In genomic region chr14:31494349-31494974, GRCm38 (mm10) we compare ENCODE assay signal across 8 mouse cellular contexts. TPM values are rescaled to one million over a fixed set of nuclear protein-coding genes. Genes with fewer than 3 reads are reported as not detected.
A peak's percentile ranks its signal among the peaks of the same experiment; 100 is the strongest.
DNase-seq lines count a peak whose midpoint lies in the region; ATAC-seq and TF ChIP-seq lines count a peak whose summit lies in the region.

Eaf1 (plus strand) TSS chr14:31494399.

- H3K9ac ChIP-seq in kidney, embryonic 16.5 days (replicated peaks; ENCODE audit: low read length): peak within 1 kb of the TSS; percentile 94
- H3K9ac ChIP-seq in liver, postnatal 0 days (replicated peaks): peak within 1 kb of the TSS; percentile 90

- peak within 1 kb of the TSS; percentile 98 for H3K4me3 ChIP-seq in spleen, adult 2 months (ENCODE audit: extremely low read depth, insufficient read depth, insufficient read length)
- peak within 1 kb of the TSS; percentile 94 for H3K4me3 ChIP-seq in kidney, embryonic 16.5 days (ENCODE audit: low read length)
- peak within 1 kb of the TSS; percentile 84 for H3K4me3 ChIP-seq in liver, postnatal 0 days (ENCODE audit: low read depth, low read length)
- H3K4me3 ChIP-seq in olfactory bulb, adult 2 months (ENCODE audit: insufficient read depth, low read depth, low read length): peak within 1 kb of the TSS; percentile 96

- WGBS in spleen, adult 2 months: 1% methylated on average over 37 of the region's 37 CpGs
- under 1% methylated on average over 37 of the region's 37 CpGs for WGBS in kidney, embryonic 16.5 days
- under 1% methylated on average over 37 of the region's 37 CpGs for WGBS in liver, postnatal 0 days (ENCODE audit: insufficient replicate concordance)
- WGBS in olfactory bulb, adult 2 months: under 1% methylated on average over 37 of the region's 37 CpGs

- no peak for TF ChIP-seq CTCF in spleen, adult 2 months (IDR thresholded peaks at IDR 0.05; ENCODE audit: extremely low read depth, insufficient read depth, insufficient read length, insufficient replicate concordance)
- no peak for TF ChIP-seq CTCF in liver, postnatal 0 days (IDR thresholded peaks at IDR 0.05; ENCODE audit: low read depth)
- no peak for TF ChIP-seq CTCF in olfactory bulb, adult 2 months (IDR thresholded peaks at IDR 0.05; ENCODE audit: insufficient read depth, low read depth, low read length)

- peaks cover 11% of the 10 kb centered on the region; the same call in 1 of the 2 replicates for H3K4me1 ChIP-seq in spleen, adult 2 months (ENCODE audit: control insufficient read depth, insufficient read depth, insufficient read length)
- H3K4me1 ChIP-seq in kidney, embryonic 16.5 days (ENCODE audit: insufficient read depth, low read length): peaks cover 30% of the 10 kb centered on the region
- H3K4me1 ChIP-seq in liver, postnatal 0 days (ENCODE audit: insufficient read depth): peaks cover 28% of the 10 kb centered on the region
- H3K4me1 ChIP-seq in olfactory bulb, adult 2 months (ENCODE audit: control insufficient read depth, insufficient read depth, low read length): peaks cover 10% of the 10 kb centered on the region; the same call in 1 of the 2 replicates

- peak within 1 kb of the TSS; percentile 94 for H3K4me2 ChIP-seq in kidney, embryonic 16.5 days (replicated peaks; ENCODE audit: low read depth, low read length)
- peak within 1 kb of the TSS; percentile 78 for H3K4me2 ChIP-seq in liver, postnatal 0 days (ENCODE audit: low read depth, low read length)

- TF ChIP-seq EP300 in liver, postnatal 0 days (IDR thresholded peaks at IDR 0.05; ENCODE audit: low read depth): no peak

- DNase-seq in spleen, adult 2 months (ENCODE audit: low read depth in 1 of 2, low spot score in 2 of 2): peak; percentile 16 to 17
- no peak for DNase-seq in spleen, adult 12 weeks (ENCODE audit: low spot score)
- peak; percentile 27 for DNase-seq in brain, adult 2 months (ENCODE audit: low read depth, low spot score)
- DNase-seq in gonadal fat pad, adult 2 months (ENCODE audit: low read depth): no peak
- DNase-seq in liver, postnatal 0 days: peak; percentile 78
- DNase-seq in right cerebral cortex, adult 18-20 months: no peak

- H3K9me3 ChIP-seq in kidney, embryonic 16.5 days (ENCODE audit: low read length): no peaks in the 10 kb centered on the region
- H3K9me3 ChIP-seq in liver, postnatal 0 days (ENCODE audit: low read length): no peaks in the 10 kb centered on the region

- ATAC-seq in kidney, embryonic 16.5 days (ENCODE audit: low FRiP score, low TSS enrichment): peak; percentile 13; the same call in 1 of the 2 replicates
- peak; percentile 57 for ATAC-seq in liver, postnatal 0 days

- H3K36me3 ChIP-seq in spleen, adult 2 months (ENCODE audit: control insufficient read depth, insufficient read depth, low read length): peaks cover 7% of the 10 kb centered on the region; the same call in 1 of the 2 replicates
- peaks cover 14% of the 10 kb centered on the region; the same call in 1 of the 2 replicates for H3K36me3 ChIP-seq in kidney, embryonic 16.5 days (ENCODE audit: insufficient read depth, low read length)
- H3K36me3 ChIP-seq in liver, postnatal 0 days (replicated peaks; ENCODE audit: insufficient read depth, low read length): peaks cover 31% of the 10 kb centered on the region

- TF ChIP-seq POLR2A in spleen, adult 2 months (IDR thresholded peaks at IDR 0.05; ENCODE audit: low read depth, low read length): no peak
- TF ChIP-seq POLR2A in olfactory bulb, adult 2 months (IDR thresholded peaks at IDR 0.05; ENCODE audit: insufficient read depth, low read depth, low read length): no peak

- peak within 1 kb of the TSS; percentile 88 for H3K27ac ChIP-seq in spleen, adult 2 months (ENCODE audit: insufficient read depth, low read length)
- H3K27ac ChIP-seq in kidney, embryonic 16.5 days (ENCODE audit: low read length): peak within 1 kb of the TSS; percentile 87
- peak within 1 kb of the TSS; percentile 90 for H3K27ac ChIP-seq in liver, postnatal 0 days (ENCODE audit: low read depth)
- peak within 1 kb of the TSS; percentile 76 for H3K27ac ChIP-seq in olfactory bulb, adult 2 months (ENCODE audit: insufficient read depth, low read depth, low read length)

- no peaks in the 10 kb centered on the region for H3K27me3 ChIP-seq in spleen, adult 2 months (ENCODE audit: control insufficient read depth, insufficient read depth, low read length)
- no peaks in the 10 kb centered on the region for H3K27me3 ChIP-seq in kidney, embryonic 16.5 days (ENCODE audit: insufficient read depth, low read length)
- no peaks in the 10 kb centered on the region for H3K27me3 ChIP-seq in liver, postnatal 0 days (ENCODE audit: insufficient read depth, low read length)

RNA-seq across cellular contexts. Expression of gene Eaf1, which starts in this region (rescaled TPM):
- polyA plus RNA-seq in spleen, adult 2 months (2012; rRNA removed): 28.8 and 30.8 TPM in 2 replicates
- 30.8 and 35.4 TPM in 2 replicates for polyA plus RNA-seq in gonadal fat pad, adult 2 months (2012; rRNA removed)
- 24.9 and 28.0 TPM in 2 replicates for polyA plus RNA-seq in kidney, embryonic 16.5 days (2015; fragmentation: Nextera tagmentation; extraction: Ambion mirVana)
- polyA plus RNA-seq in liver, postnatal 0 days (2015; fragmentation: Nextera tagmentation; extraction: Ambion mirVana): 9.6 and 11.4 TPM in 2 replicates
- polyA plus RNA-seq in olfactory bulb, adult 2 months (2012; ENCODE audit: insufficient read depth, insufficient read length, low replicate concordance, missing spikeins): not detected in 2 replicates

Comparison
In these comparisons a context has a peak if more than half of its experiments do, and no peak if none do; other contexts are left out.
1. DNase-seq: peak in spleen, adult 2 months (2 of 2), brain, adult 2 months (single experiment) and liver, postnatal 0 days (single experiment); none in spleen, adult 12 weeks (single experiment), gonadal fat pad, adult 2 months (single experiment) and right cerebral cortex, adult 18-20 months (single experiment).
2. Peak in every context shown above with its lines, with median percentiles within 50 percentile points of each other: H3K27ac ChIP-seq and H3K4me3 ChIP-seq.